Mouse (Mus musculus) lung, adult 2 months (tissue): ENCODE data around the gene Fip1l1.

Experiments
- CTCF ChIP-seq: fragments of 200-500 bp; IDR thresholded peaks from 2 replicates; pipeline ENCODE4 v1.5.1; 2011; ENCODE audit warnings: mild to moderate bottlenecking, low read length, control low read depth; ENCODE audit not compliant: insufficient read depth
- POLR2A ChIP-seq: fragments of 200-500 bp; IDR thresholded peaks from 2 replicates; pipeline ENCODE4 v1.6.1; 2011; ENCODE audit warnings: low read depth, mild to moderate bottlenecking, control low read depth, low read length, borderline replicate concordance; ENCODE audit errors: extremely low read depth

DNA sequence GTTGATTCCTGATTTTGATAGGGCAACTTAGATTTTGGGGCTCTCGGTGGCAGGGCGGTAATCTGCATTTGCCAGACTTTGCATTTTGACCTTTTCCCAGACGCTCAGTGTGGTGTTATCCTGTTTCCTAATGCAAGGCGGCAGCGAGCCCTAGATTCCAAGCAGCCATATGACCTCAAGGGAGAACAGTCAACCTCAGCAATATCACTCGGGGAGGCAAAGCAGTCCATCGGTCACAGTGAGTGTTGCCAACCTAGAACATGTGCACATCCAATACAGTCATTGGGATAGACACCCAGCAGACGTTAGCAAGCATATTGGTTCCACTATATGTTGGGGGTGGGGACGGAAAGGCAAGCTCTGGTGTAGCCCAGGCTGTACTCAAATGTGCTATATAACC, 113.0 kb downstream of the Fip1l1 start:
- TF ChIP-seq POLR2A, result no peak
- TF ChIP-seq CTCF, result no peak
